Mouse (Mus musculus): ENCODE data around the gene Miox. TPM values are rescaled to one million over a fixed set of nuclear protein-coding genes. Genes with fewer than 3 reads are reported as not detected.

The Miox gene
- total and polyA plus RNA-seq, 3 experiments: not detected

- Histone ChIP-seq H3K9ac (ENCODE audit: control insufficient read depth, low read depth, low read length, poor library complexity, severe bottlenecking) (no peak overlapping the region), H3K4me1 (ENCODE audit: control insufficient read depth in 1 of 2, insufficient read depth in 2 of 2, low read length in 2 of 2) (peaks cover 9 to 13% of the 10 kb centered on the region in 2 experiments), H3K9me3 (replicated peaks; ENCODE audit: insufficient read depth, low read length) (no peaks in the 10 kb centered on the region), H3K4me3 (ENCODE audit: control insufficient read depth in 1 of 2, insufficient read depth in 1 of 2, low read depth in 2 of 2, low read length in 2 of 2) (no peak overlapping the region), H3K79me2 (ENCODE audit: control insufficient read depth, insufficient read depth, low read length, poor library complexity) (peaks cover 18% of the 10 kb centered on the region), H3K27me3 (ENCODE audit: control insufficient read depth in 1 of 2, insufficient read depth in 2 of 2, low read length in 2 of 2) (no peaks in the 10 kb centered on the region), H3K27ac (ENCODE audit: control insufficient read depth, low read depth, low read length) (no peak overlapping the region), H3K36me3 (ENCODE audit: control insufficient read depth in 1 of 2, insufficient read depth in 2 of 2, low read length in 2 of 2) (peaks cover 13 to 15% of the 10 kb centered on the region in 2 experiments)
- no peak for TF ChIP-seq CHD2 (IDR thresholded peaks at IDR 0.05; ENCODE audit: low read length)
- TF ChIP-seq MAZ (IDR thresholded peaks at IDR 0.05; ENCODE audit: low read depth, low read length): no peak
- TF ChIP-seq RCOR1 (IDR thresholded peaks at IDR 0.05; ENCODE audit: low read depth, low read length): no peak
- TF ChIP-seq USF1 (IDR thresholded peaks at IDR 0.05; ENCODE audit: low read depth, low read length): no peak
- TF ChIP-seq TCF12 (IDR thresholded peaks at IDR 0.05; ENCODE audit: low read depth, low read length): no peak
- TF ChIP-seq GATA1 (IDR thresholded peaks at IDR 0.05; ENCODE audit: low read depth, low read length): no peak
- TF ChIP-seq POLR2A (IDR thresholded peaks at IDR 0.05; ENCODE audit: control insufficient read depth in 1 of 2, insufficient read depth in 1 of 2, low read depth in 1 of 2, low read length in 2 of 2, poor library complexity in 1 of 2): no peak
- no peak for TF ChIP-seq SMC3 (IDR thresholded peaks at IDR 0.05; ENCODE audit: low read depth, low read length)
- TF ChIP-seq POLR2AphosphoS2 (IDR thresholded peaks at IDR 0.05; ENCODE audit: low read length): no peak
- TF ChIP-seq SIN3A (IDR thresholded peaks at IDR 0.05; ENCODE audit: low read length): no peak
- no peak for TF ChIP-seq MAX (IDR thresholded peaks at IDR 0.05; ENCODE audit: low read length)
- TF ChIP-seq BHLHE40 (IDR thresholded peaks at IDR 0.05; ENCODE audit: borderline replicate concordance, low read depth, low read length): no peak
- TF ChIP-seq UBTF (IDR thresholded peaks at IDR 0.05; ENCODE audit: borderline replicate concordance, insufficient read depth, low read depth, low read length): no peak
- no peak for TF ChIP-seq GABPA (IDR thresholded peaks at IDR 0.05; ENCODE audit: low read depth, low read length)
- no peak for TF ChIP-seq E2F4 (IDR thresholded peaks at IDR 0.05; ENCODE audit: borderline replicate concordance, low read depth, low read length)
- TF ChIP-seq EP300 (IDR thresholded peaks at IDR 0.05; ENCODE audit: low read depth in 1 of 2, low read length in 2 of 2): no peak
- TF ChIP-seq ZNF384 (IDR thresholded peaks at IDR 0.05; ENCODE audit: low read depth, low read length): no peak
- TF ChIP-seq USF2 (IDR thresholded peaks at IDR 0.05; ENCODE audit: borderline replicate concordance in 1 of 2, insufficient read depth in 1 of 2, low read depth in 1 of 2, low read length in 2 of 2): no peak
- no peak for DNase-seq (ENCODE audit: low read depth, low spot score)
Observed at GRCm38 (mm10) chr15:89363051-89363450, 28.9 kb downstream of the Miox start.

- Histone ChIP-seq H3K4me1 (ENCODE audit: control insufficient read depth in 1 of 2, insufficient read depth in 2 of 2, low read length in 2 of 2) (no peaks in the 10 kb centered on the region), H3K27ac (ENCODE audit: control insufficient read depth, low read depth, low read length) (no peak overlapping the region), H3K9me3 (replicated peaks; ENCODE audit: insufficient read depth, low read length) (no peaks in the 10 kb centered on the region), H3K9ac (ENCODE audit: control insufficient read depth, low read depth, low read length, poor library complexity, severe bottlenecking) (no peak overlapping the region), H3K27me3 (ENCODE audit: control insufficient read depth in 1 of 2, insufficient read depth in 2 of 2, low read length in 2 of 2) (no peaks in the 10 kb centered on the region), H3K4me3 (ENCODE audit: control insufficient read depth in 1 of 2, insufficient read depth in 1 of 2, low read depth in 2 of 2, low read length in 2 of 2) (no peak overlapping the region), H3K79me2 (ENCODE audit: control insufficient read depth, insufficient read depth, low read length, poor library complexity) (peaks cover 4% of the 10 kb centered on the region), H3K36me3 (ENCODE audit: control insufficient read depth in 1 of 2, insufficient read depth in 2 of 2, low read length in 2 of 2) (peaks cover 0 to 13% of the 10 kb centered on the region in 2 experiments; a peak in 2 of 4 replicates)
- TF ChIP-seq MAX (IDR thresholded peaks at IDR 0.05; ENCODE audit: low read length): no peak
- no peak for DNase-seq (ENCODE audit: low read depth, low spot score)
Observed at GRCm38 (mm10) chr15:89365141-89365551, 30.9 kb downstream of the Miox start.

Measured in MEL (cell line).